In the genomic region with DNA sequence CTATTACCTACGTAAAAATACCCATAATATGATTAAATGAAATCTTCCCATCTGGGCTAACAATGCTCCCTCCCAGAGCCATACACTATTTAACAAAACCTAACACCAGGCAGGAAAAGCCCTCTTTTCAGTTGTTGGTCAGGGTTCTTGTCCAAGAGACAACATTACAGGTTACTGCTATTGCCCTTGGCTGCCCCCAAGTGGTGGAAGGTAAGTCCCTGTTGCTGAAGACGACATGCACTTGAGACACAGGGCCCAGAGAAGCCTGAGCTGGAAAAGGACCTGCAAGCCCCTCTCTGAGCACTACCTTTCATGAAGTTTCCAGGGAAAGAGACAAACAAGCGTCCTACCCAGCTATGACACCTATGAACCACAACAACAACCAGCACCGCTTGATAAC, we compare ENCODE assay signal across 8 mouse cellular contexts. TPM values are rescaled to one million over a fixed set of nuclear protein-coding genes. Genes with fewer than 3 reads are reported as not detected.
DNase-seq lines count a peak whose midpoint lies in the region; ATAC-seq and TF ChIP-seq lines count a peak whose summit lies in the region.

No protein-coding gene starts in this region.

- intact Hi-C loops in heart, adult 2 months (cut with DNase I): no loop called here

- no peak overlapping the region for H3K4me2 ChIP-seq in heart, embryonic 11.5 days

- peak; percentile 76 for TF ChIP-seq CTCF in heart, adult 2 months (IDR thresholded peaks at IDR 0.05)
- TF ChIP-seq CTCF in cortical plate, adult 2 months (IDR thresholded peaks at IDR 0.05; ENCODE audit: extremely low read depth, insufficient read depth, low read length): peak; percentile 63
- TF ChIP-seq CTCF in thymus, adult 2 months (IDR thresholded peaks at IDR 0.05; ENCODE audit: borderline replicate concordance, control insufficient read depth, extremely low read depth, insufficient read depth, low read length, poor library complexity): no peak

- TF ChIP-seq POLR2A in heart, adult 2 months (IDR thresholded peaks at IDR 0.05; ENCODE audit: insufficient read depth, low read depth, low read length): no peak
- no peak for TF ChIP-seq POLR2A in cortical plate, adult 2 months (IDR thresholded peaks at IDR 0.05; ENCODE audit: extremely low read depth, insufficient read depth, low read length)
- no peak for TF ChIP-seq POLR2A in thymus, adult 2 months (IDR thresholded peaks at IDR 0.05; ENCODE audit: control insufficient read depth, extremely low read depth, insufficient read depth, low read length, poor library complexity)

- no peak for ATAC-seq in heart, embryonic 11.5 days (replicated peaks; ENCODE audit: insufficient number of reproducible peaks, low FRiP score, low TSS enrichment)

- H3K4me1 ChIP-seq in heart, adult 2 months (ENCODE audit: control insufficient read depth, insufficient read depth, low read length): no peaks in the 10 kb centered on the region
- no peaks in the 10 kb centered on the region for H3K4me1 ChIP-seq in heart, embryonic 11.5 days (ENCODE audit: control insufficient read depth, insufficient read depth, low read length)
- H3K4me1 ChIP-seq in cortical plate, adult 2 months (ENCODE audit: control insufficient read depth, insufficient read depth, low read length): peaks cover 2% of the 10 kb centered on the region; the same call in 1 of the 2 replicates
- no peaks in the 10 kb centered on the region for H3K4me1 ChIP-seq in thymus, adult 2 months (replicated peaks; ENCODE audit: control insufficient read depth, insufficient read depth, low read length)

- H3K9ac ChIP-seq in heart, adult 2 months (ENCODE audit: low read depth, low read length): no peak overlapping the region
- no peak overlapping the region for H3K9ac ChIP-seq in heart, embryonic 11.5 days (ENCODE audit: low read depth, low read length)

- H3K36me3 ChIP-seq in heart, adult 2 months (ENCODE audit: control insufficient read depth, insufficient read depth, low read length): no peaks in the 10 kb centered on the region
- 0 out of 2 replicates have a peak, but pooled peaks cover 2% of the 10 kb centered on the region for H3K36me3 ChIP-seq in heart, embryonic 11.5 days (ENCODE audit: control insufficient read depth, insufficient read depth, low read length)
- H3K36me3 ChIP-seq in thymus, adult 2 months (ENCODE audit: control insufficient read depth, insufficient read depth, low read length): no peaks in the 10 kb centered on the region

- TF ChIP-seq EP300 in heart, adult 2 months (IDR thresholded peaks at IDR 0.05; ENCODE audit: insufficient read depth, low read depth, low read length): no peak

- H3K27me3 ChIP-seq in heart, adult 2 months (ENCODE audit: control insufficient read depth, insufficient read depth, low read length): no peaks in the 10 kb centered on the region
- no peaks in the 10 kb centered on the region for H3K27me3 ChIP-seq in heart, embryonic 11.5 days (ENCODE audit: control insufficient read depth, insufficient read depth, low read length)
- no peaks in the 10 kb centered on the region for H3K27me3 ChIP-seq in thymus, adult 2 months (ENCODE audit: control insufficient read depth, insufficient read depth, low read length)

- H3K27ac ChIP-seq in heart, adult 2 months: no peak overlapping the region
- H3K27ac ChIP-seq in heart, embryonic 11.5 days (ENCODE audit: low read depth, low read length): no peak overlapping the region
- no peak overlapping the region for H3K27ac ChIP-seq in cortical plate, adult 2 months (ENCODE audit: insufficient read depth, low read length)
- H3K27ac ChIP-seq in thymus, adult 2 months (ENCODE audit: control insufficient read depth, insufficient read depth, low read length): no peak overlapping the region

- no peaks in the 10 kb centered on the region for H3K9me3 ChIP-seq in heart, embryonic 11.5 days (replicated peaks; ENCODE audit: control insufficient read depth, low read length)

- peak; percentile 26 to 43 for DNase-seq in heart, adult 2 months
- peak; percentile 71 for DNase-seq in 416B (ENCODE audit: low read depth)
- peak; percentile 73 for DNase-seq in ZHBTc4 (ENCODE audit: low read depth, low spot score)
- peak; percentile 80 for DNase-seq in kidney, postnatal 10 days
- peak; percentile 56 for DNase-seq in mesoderm, embryonic 11.5 days (ENCODE audit: low read depth, low spot score)
- peak; percentile 66 for DNase-seq in thymus, adult 2 months

- no peak overlapping the region for H3K4me3 ChIP-seq in heart, adult 2 months
- H3K4me3 ChIP-seq in heart, embryonic 11.5 days (ENCODE audit: low read depth, low read length): no peak overlapping the region
- no peak overlapping the region for H3K4me3 ChIP-seq in cortical plate, adult 2 months (ENCODE audit: insufficient read depth, low read length)
- no peak overlapping the region for H3K4me3 ChIP-seq in thymus, adult 2 months (ENCODE audit: control insufficient read depth, insufficient read depth, low read length)

- H3K79me2 ChIP-seq in heart, adult 2 months (replicated peaks; ENCODE audit: control insufficient read depth, insufficient read depth, low read length): no peaks in the 10 kb centered on the region

- 62% methylated on average over 4 of the region's 4 CpGs for WGBS in heart, adult 2 months
- WGBS in heart, embryonic 11.5 days (ENCODE audit: insufficient replicate concordance): 54% methylated on average over 4 of the region's 4 CpGs
- WGBS in thymus, adult 2 months: 76% methylated on average over 4 of the region's 4 CpGs

RNA-seq across cellular contexts. Expression of gene Cog7, which starts 6.5 kb away (rescaled TPM):
- total RNA-seq in heart, adult 2 months (2021): 10 to 100 TPM; 17.0 to 19.5 TPM
- 16.7 and 20.0 TPM in 2 replicates for polyA plus RNA-seq in heart, adult 2 months (2012; rRNA removed)
- 17.4 and 18.6 TPM in 2 replicates for polyA plus RNA-seq in heart, embryonic 11.5 days (2014; fragmentation: Nextera tagmentation; extraction: Ambion mirVana)
- polyA plus RNA-seq in cortical plate, adult 2 months (2012; rRNA removed): 28.9 and 30.9 TPM in 2 replicates
- polyA plus RNA-seq in thymus, adult 2 months (2012; rRNA removed): 14.1 and 15.2 TPM in 2 replicates

RNA-seq across cellular contexts. Expression of gene Gga2, which starts 46.0 kb away (rescaled TPM):
- 10 to 100 TPM; 25.3 to 28.5 TPM for total RNA-seq in heart, adult 2 months (2021)
- polyA plus RNA-seq in heart, adult 2 months (2012; rRNA removed): 25.7 and 30.1 TPM in 2 replicates
- 40.6 and 68.0 TPM in 2 replicates for polyA plus RNA-seq in heart, embryonic 11.5 days (2014; fragmentation: Nextera tagmentation; extraction: Ambion mirVana)
- polyA plus RNA-seq in cortical plate, adult 2 months (2012; rRNA removed): 31.0 and 31.5 TPM in 2 replicates
- polyA plus RNA-seq in thymus, adult 2 months (2012; rRNA removed): 35.4 and 51.1 TPM in 2 replicates
